Mouse (Mus musculus): Measurements from ENCODE around the gene Lrrc15.

Gene Lrrc15

GRCm38 (mm10) chr16:30282844-30283495 lies at the start of gene Lrrc15:
Gene Lrrc15 (minus strand): TSS chr16:30283256.
- DNase-seq (ENCODE audit: extremely low spot score, low read depth, low spot score) = no peak

- no peak for DNase-seq (ENCODE audit: extremely low spot score, low read depth, low spot score)
These were observed 31.2 kb upstream of the Lrrc15 start for GRCm38 (mm10) chr16:30314236-30314635.

- DNase-seq (ENCODE audit: extremely low spot score, low read depth, low spot score) = no peak
These were observed 27.6 kb upstream of the Lrrc15 start, which contains the start of gene Gp5 for GRCm38 (mm10) chr16:30310647-30311046. Gene Gp5 (minus strand): TSS chr16:30310779.

- DNase-seq (ENCODE audit: extremely low spot score, low read depth, low spot score) = no peak
These were observed 27.1 kb upstream of the Lrrc15 start for GRCm38 (mm10) chr16:30310171-30310515.

DNA sequence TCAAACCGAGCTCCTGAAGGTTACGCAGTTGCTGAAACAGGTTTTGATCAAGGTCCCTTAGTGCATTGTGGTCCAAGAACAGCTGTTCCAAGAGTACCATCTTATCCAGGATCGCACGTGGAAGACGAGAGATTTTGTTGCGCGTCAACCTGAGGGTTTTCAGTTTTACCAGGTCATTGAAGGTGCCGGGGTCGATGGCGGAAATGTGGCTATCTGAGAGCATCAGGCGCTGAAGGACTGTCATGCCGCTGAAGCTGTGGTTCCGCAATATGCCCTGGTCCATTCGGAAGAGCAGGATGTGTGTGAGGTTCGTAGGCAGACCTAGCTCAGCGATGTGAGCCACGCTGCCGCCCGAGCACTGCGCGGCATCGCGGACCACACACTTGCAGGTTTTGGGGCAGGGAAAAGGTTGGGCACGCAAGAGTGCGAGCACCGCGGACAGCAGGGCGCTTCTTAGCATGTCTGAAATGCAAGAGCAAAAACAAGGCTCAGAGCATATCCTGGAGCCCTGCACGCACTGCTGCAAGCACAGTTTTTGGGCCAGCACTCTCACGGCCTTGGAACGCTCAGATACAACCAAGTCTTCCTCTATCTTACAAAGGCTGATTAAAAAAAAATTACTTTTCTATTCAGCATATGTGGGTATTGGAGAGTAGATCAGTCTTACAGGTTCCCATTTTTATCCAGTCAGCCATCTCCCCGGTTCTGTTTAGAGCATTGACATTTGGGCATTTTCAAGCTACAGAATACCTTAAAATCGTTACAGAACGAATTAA lies 26.5 kb upstream of the Lrrc15 start:
- DNase-seq (ENCODE audit: extremely low spot score, low read depth, low spot score) = no peak

- DNase-seq (ENCODE audit: extremely low spot score, low read depth, low spot score) = no peak
These were observed 25.7 kb upstream of the Lrrc15 start for GRCm38 (mm10) chr16:30308616-30309394.

- no peak for DNase-seq (ENCODE audit: extremely low spot score, low read depth, low spot score)
These were observed 25.0 kb upstream of the Lrrc15 start for GRCm38 (mm10) chr16:30307961-30308615.

- DNase-seq (ENCODE audit: extremely low spot score, low read depth, low spot score) = no peak
These were observed 24.2 kb upstream of the Lrrc15 start for GRCm38 (mm10) chr16:30307306-30307705.

- no peak for DNase-seq (ENCODE audit: extremely low spot score, low read depth, low spot score)
These were observed 23.0 kb upstream of the Lrrc15 start for GRCm38 (mm10) chr16:30306102-30306501.

DNA sequence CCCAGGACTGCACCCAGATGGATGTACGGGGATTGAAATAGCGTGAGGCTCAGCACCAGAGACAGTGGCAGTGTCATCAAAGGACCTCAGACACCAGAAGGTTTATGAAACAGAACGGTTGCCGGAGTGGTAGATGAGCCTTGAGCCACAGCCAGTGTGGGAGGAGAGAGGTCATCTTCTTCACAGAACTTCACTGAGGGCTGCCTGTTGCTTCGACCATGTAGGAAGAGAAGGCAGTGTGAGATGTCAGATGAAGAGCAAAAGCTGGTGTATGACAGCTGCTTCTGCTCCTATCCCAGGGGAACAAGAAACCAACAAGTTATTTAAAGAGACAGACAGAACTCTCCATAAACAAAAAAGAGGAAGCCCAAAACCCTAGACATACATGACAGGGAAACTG lies 21.2 kb upstream of the Lrrc15 start:
- no peak for DNase-seq (ENCODE audit: extremely low spot score, low read depth, low spot score)

- no peak for DNase-seq (ENCODE audit: extremely low spot score, low read depth, low spot score)
These were observed 20.4 kb upstream of the Lrrc15 start for GRCm38 (mm10) chr16:30303411-30303810.

DNA sequence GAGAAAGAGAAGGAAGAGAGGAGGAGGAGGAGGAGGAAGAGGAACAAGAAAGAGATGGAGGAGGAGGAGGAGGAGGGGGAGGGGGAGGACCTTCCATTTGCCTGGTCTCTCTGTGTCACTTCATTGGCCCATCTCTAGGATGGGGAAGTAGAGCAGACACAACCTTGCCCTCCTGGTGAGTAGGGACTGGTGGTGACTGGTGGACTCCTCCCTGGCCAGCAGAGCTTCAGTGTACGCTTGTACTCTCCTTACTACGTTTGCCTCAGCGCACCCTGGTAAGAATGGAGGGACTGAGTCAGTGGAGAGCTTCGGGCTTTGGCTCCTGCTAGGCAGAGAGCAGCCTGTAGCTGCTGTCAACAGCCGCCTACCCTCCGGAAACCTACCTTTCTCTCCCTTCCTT lies 19.6 kb upstream of the Lrrc15 start:
- no peak for DNase-seq (ENCODE audit: extremely low spot score, low read depth, low spot score)

DNA sequence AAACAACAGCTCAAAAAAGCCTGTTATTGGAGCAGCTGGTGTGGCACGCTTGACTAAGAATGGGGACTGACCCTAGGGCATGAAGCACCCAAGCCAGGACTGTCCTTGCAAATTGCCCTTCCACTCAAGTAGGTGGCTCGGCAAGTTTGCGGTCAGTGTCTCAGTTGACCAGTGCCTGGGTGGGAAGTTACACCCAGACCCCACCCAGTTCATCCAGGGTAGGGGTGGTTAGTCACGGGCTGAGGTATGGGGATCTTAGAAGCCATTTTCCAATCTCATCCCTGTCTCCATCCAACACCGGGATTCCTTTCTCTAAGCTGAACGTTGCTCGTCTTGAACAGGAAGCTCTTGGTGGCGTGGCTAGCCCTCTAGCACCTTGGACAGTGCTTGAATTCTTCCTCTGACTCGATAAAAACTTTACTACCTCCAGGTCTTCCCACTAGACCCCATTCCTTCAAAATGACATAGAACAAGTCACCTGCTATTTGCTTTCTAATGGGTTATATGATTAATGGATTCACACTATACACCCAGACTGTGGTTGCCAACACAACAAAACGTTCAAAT lies 16.7 kb upstream of the Lrrc15 start:
- no peak for DNase-seq (ENCODE audit: extremely low spot score, low read depth, low spot score)

GRCm38 (mm10) chr16:30297450-30297849 lies 14.4 kb upstream of the Lrrc15 start:
- no peak for DNase-seq (ENCODE audit: extremely low spot score, low read depth, low spot score)

DNA sequence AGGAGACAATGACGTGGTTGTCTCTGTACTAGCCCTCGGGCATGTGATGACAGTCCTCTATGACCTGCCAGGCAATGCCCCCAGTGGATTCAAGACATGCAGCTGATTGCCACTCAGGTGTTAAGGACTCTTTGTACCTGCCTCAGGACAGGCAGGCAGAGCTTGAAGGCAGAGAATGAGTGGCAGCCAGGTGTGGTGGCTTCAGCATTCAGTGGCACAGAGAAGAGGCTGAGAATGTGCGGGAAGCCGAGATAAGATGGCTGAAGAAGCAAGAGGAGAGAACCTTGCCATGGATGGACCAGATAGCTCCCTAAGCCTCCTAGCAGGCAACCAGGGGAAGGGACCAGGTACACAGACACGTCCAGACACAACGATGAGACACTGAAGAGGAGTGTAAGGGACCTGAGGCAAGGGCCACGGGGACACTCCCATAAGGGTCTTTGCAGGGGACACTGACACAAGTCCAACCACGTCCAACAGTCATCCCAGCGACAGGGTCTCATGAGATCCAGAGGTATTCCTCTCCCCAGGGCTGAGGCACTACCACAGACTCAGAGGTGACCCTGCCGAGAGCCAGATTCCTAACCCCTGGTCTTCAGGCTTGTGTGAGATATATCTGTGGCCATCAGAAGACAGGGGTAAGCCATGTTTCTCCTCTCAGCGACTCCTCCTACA lies 13.7 kb upstream of the Lrrc15 start:
- no peak for DNase-seq (ENCODE audit: extremely low spot score, low read depth, low spot score)

GRCm38 (mm10) chr16:30295106-30295505 lies 12.1 kb upstream of the Lrrc15 start:
- no peak for DNase-seq (ENCODE audit: extremely low spot score, low read depth, low spot score)

DNA sequence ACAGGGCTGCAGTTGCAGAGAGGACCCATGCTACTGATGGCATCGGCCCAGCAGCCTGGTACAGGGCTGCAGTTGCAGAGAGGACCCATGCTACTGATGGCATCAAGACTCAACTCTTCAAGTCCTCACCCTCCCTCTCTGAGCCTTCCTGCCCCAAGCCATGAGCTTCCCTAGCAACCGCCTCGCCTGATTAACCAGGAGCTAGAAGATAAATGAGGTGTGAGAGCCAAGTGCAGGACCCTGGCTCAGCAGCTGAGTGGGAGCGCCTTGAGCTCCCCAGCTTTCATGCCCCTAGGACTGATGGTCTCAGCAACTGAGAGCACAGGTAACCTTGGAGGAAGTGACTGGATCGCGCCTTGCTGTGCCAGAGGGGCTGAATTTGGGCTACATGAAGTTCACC lies 7.4 kb upstream of the Lrrc15 start:
- no peak for DNase-seq (ENCODE audit: extremely low spot score, low read depth, low spot score)

- DNase-seq (ENCODE audit: extremely low spot score, low read depth, low spot score) = no peak
These were observed 2.6 kb upstream of the Lrrc15 start for GRCm38 (mm10) chr16:30285701-30286100.

DNA sequence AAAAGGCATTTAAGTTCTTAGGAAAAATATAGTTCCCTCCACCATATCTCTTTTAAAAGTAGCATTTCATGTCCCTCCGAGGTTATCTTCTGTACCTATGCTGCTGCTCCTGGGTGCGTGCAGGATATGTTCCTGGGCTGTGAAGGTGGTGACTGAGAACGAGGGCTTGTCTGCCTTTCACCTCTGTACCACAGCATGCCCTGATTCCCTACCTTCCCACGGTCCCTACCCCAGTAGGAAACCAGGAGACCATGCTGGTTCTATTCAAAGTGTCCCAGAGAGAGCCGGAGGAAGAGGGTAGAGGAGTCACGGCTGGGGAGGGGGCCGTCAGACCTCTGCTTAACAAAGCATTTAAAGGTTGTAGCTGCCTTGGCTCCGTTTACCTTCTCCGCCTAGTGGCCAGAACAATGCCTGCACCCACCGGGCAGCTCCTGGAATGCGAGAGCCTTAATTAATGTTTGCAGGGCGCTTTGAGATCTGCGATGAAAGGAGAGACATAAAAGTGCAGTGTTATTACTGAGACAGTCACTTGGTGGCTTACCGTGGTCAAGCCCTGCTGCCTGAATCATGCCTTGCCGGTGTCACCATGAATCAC lies 784 bp upstream of the Lrrc15 start:
- peak; percentile 62 for DNase-seq (ENCODE audit: extremely low spot score, low read depth, low spot score)

DNA sequence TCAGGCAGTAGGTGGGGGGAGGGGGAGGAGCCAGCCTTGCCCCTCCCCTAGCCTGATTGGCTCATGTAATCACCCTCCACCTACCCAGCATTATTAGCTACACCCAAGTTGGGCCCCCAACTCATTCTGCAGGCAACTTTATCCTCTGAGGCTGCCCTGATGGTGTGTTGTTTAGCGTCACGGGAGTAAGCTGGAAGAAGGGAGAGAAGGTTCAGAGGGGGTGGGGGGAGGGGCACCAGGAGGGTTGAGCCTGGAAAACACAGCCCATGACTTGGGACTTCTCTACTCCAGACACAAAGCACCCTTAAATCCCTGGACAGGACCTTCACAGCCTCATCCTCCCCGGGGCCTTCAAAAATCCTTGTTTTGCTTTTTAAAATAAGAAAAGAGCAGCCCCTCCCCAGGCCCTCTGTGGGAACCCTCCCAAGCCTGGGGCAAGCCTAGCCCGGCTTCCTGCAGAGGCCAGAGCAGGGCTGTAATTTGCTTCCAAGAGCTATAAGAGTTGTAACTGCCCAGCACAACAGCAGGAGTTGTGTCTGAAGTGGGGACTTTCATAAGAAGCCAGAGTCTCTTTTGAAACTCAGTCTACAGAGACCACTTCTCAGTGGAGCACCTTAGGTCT lies 2.3 kb downstream of the Lrrc15 start:
- no peak for DNase-seq (ENCODE audit: extremely low spot score, low read depth, low spot score)

All from hindlimb bud, embryonic 11.5 days (tissue).